Mouse (Mus musculus): ENCODE measurements around the gene Tshz2. TPM values are rescaled to one million over a fixed set of nuclear protein-coding genes. Genes with fewer than 3 reads are reported as not detected.
A peak's percentile ranks its signal among the peaks of the same experiment; 100 is the strongest.

Gene Tshz2
- polyA plus RNA-seq, 2 experiments: 0.43 to 1.5 TPM

GRCm38 (mm10) chr2:169635428-169635827 lies 2.6 kb downstream of the Tshz2 start:
- no peaks in the 10 kb centered on the region for H3K36me3 ChIP-seq (replicated peaks; ENCODE audit: control insufficient read depth, insufficient read depth, low read depth)
- no peak for TF ChIP-seq CTCF (IDR thresholded peaks at IDR 0.05; ENCODE audit: low read depth)
- TF ChIP-seq EP300 (IDR thresholded peaks at IDR 0.05; ENCODE audit: low read depth): no peak
- H3K4me3 ChIP-seq (ENCODE audit: insufficient read depth in 1 of 2, low read depth in 2 of 2, low read length in 2 of 2): peak overlapping the region in 1 of 2 experiments; percentile 13; a peak in 1 of 4 replicates
- ATAC-seq (ENCODE audit: insufficient read depth) (no peak), DNase-seq (ENCODE audit: low read depth in 3 of 3, low spot score in 3 of 3) (no peak)
- peaks cover 0 to 5% of the 10 kb centered on the region in 2 experiments; a peak in 2 of 4 replicates for H3K4me1 ChIP-seq (replicated peaks; ENCODE audit: control insufficient read depth in 2 of 2, insufficient read depth in 2 of 2, low read length in 1 of 2)
- no peaks in the 10 kb centered on the region for H3K27me3 ChIP-seq (ENCODE audit: control insufficient read depth, insufficient read depth, low read length)
- WGBS (ENCODE audit: insufficient replicate concordance): 43% methylated on average over 7 of the region's 7 CpGs
- H3K9ac ChIP-seq (replicated peaks): no peak overlapping the region
- H3K9me3 ChIP-seq (ENCODE audit: control insufficient read depth, low read length): no peaks in the 10 kb centered on the region
- peak overlapping the region; percentile 0; the same call in 1 of the 2 replicates for H3K4me2 ChIP-seq (ENCODE audit: low read depth)
- H3K27ac ChIP-seq: no peak overlapping the region

- ATAC-seq (ENCODE audit: insufficient read depth): no peak
- H3K9ac ChIP-seq (replicated peaks): no peak overlapping the region
- H3K4me2 ChIP-seq (ENCODE audit: low read depth): no peak overlapping the region
- no peak for TF ChIP-seq CTCF (IDR thresholded peaks at IDR 0.05; ENCODE audit: low read depth)
- TF ChIP-seq EP300 (IDR thresholded peaks at IDR 0.05; ENCODE audit: low read depth): no peak
- H3K36me3 ChIP-seq (replicated peaks; ENCODE audit: control insufficient read depth, insufficient read depth, low read depth): no peaks in the 10 kb centered on the region
- H3K4me1 ChIP-seq (replicated peaks; ENCODE audit: control insufficient read depth in 2 of 2, insufficient read depth in 2 of 2, low read length in 1 of 2): peaks cover 0 to 5% of the 10 kb centered on the region in 2 experiments; a peak in 2 of 4 replicates
- no peak overlapping the region for H3K4me3 ChIP-seq (ENCODE audit: insufficient read depth in 1 of 2, low read depth in 2 of 2, low read length in 2 of 2)
- no peak for DNase-seq (ENCODE audit: low read depth in 3 of 3, low spot score in 3 of 3)
- H3K9me3 ChIP-seq (ENCODE audit: control insufficient read depth, low read length): no peaks in the 10 kb centered on the region
- WGBS (ENCODE audit: insufficient replicate concordance): 67% methylated on average over 4 of the region's 4 CpGs
- H3K27ac ChIP-seq: no peak overlapping the region
- H3K27me3 ChIP-seq (ENCODE audit: control insufficient read depth, insufficient read depth, low read length): no peaks in the 10 kb centered on the region
These were observed 3.6 kb downstream of the Tshz2 start for GRCm38 (mm10) chr2:169636414-169636813.

GRCm38 (mm10) chr2:169641547-169641946 lies 8.7 kb downstream of the Tshz2 start:
- Histone ChIP-seq H3K27me3 (ENCODE audit: control insufficient read depth, insufficient read depth, low read length) (no peaks in the 10 kb centered on the region), H3K27ac (no peak overlapping the region), H3K9me3 (ENCODE audit: control insufficient read depth, low read length) (no peaks in the 10 kb centered on the region), H3K4me2 (ENCODE audit: low read depth) (no peak overlapping the region), H3K4me1 (replicated peaks; ENCODE audit: control insufficient read depth in 2 of 2, insufficient read depth in 2 of 2, low read length in 1 of 2) (peaks cover 0 to 3% of the 10 kb centered on the region in 2 experiments; a peak in 1 of 4 replicates), H3K4me3 (ENCODE audit: insufficient read depth in 1 of 2, low read depth in 2 of 2, low read length in 2 of 2) (no peak overlapping the region), H3K9ac (replicated peaks) (no peak overlapping the region), H3K36me3 (replicated peaks; ENCODE audit: control insufficient read depth, insufficient read depth, low read depth) (no peaks in the 10 kb centered on the region)
- TF ChIP-seq EP300 (IDR thresholded peaks at IDR 0.05; ENCODE audit: low read depth) (no peak), CTCF (IDR thresholded peaks at IDR 0.05; ENCODE audit: low read depth) (no peak)
- DNase-seq (ENCODE audit: low read depth in 3 of 3, low spot score in 3 of 3) (no peak), ATAC-seq (ENCODE audit: insufficient read depth) (no peak)
- WGBS (ENCODE audit: insufficient replicate concordance): 72% methylated on average over 14 of the region's 14 CpGs

GRCm38 (mm10) chr2:169642420-169642819 lies 9.6 kb downstream of the Tshz2 start:
- H3K36me3 ChIP-seq (replicated peaks; ENCODE audit: control insufficient read depth, insufficient read depth, low read depth): no peaks in the 10 kb centered on the region
- ATAC-seq (ENCODE audit: insufficient read depth) (no peak), DNase-seq (ENCODE audit: low read depth in 3 of 3, low spot score in 3 of 3) (no peak)
- TF ChIP-seq EP300 (IDR thresholded peaks at IDR 0.05; ENCODE audit: low read depth) (no peak), CTCF (IDR thresholded peaks at IDR 0.05; ENCODE audit: low read depth) (no peak)
- H3K9me3 ChIP-seq (ENCODE audit: control insufficient read depth, low read length): no peaks in the 10 kb centered on the region
- no peak overlapping the region for H3K4me3 ChIP-seq (ENCODE audit: insufficient read depth in 1 of 2, low read depth in 2 of 2, low read length in 2 of 2)
- H3K27ac ChIP-seq: no peak overlapping the region
- H3K27me3 ChIP-seq (ENCODE audit: control insufficient read depth, insufficient read depth, low read length): no peaks in the 10 kb centered on the region
- 72% methylated on average over 8 of the region's 8 CpGs for WGBS (ENCODE audit: insufficient replicate concordance)
- H3K4me1 ChIP-seq (replicated peaks; ENCODE audit: control insufficient read depth in 2 of 2, insufficient read depth in 2 of 2, low read length in 1 of 2): peaks cover 0 to 3% of the 10 kb centered on the region in 2 experiments; a peak in 1 of 4 replicates
- no peak overlapping the region for H3K4me2 ChIP-seq (ENCODE audit: low read depth)
- no peak overlapping the region for H3K9ac ChIP-seq (replicated peaks)

GRCm38 (mm10) chr2:169647091-169647490 lies 14.3 kb downstream of the Tshz2 start:
- DNase-seq (ENCODE audit: low read depth in 3 of 3, low spot score in 3 of 3) (no peak), ATAC-seq (ENCODE audit: insufficient read depth) (no peak)
- Histone ChIP-seq H3K27ac (no peak overlapping the region), H3K9ac (replicated peaks) (no peak overlapping the region), H3K36me3 (replicated peaks; ENCODE audit: control insufficient read depth, insufficient read depth, low read depth) (no peaks in the 10 kb centered on the region), H3K27me3 (ENCODE audit: control insufficient read depth, insufficient read depth, low read length) (no peaks in the 10 kb centered on the region), H3K4me2 (ENCODE audit: low read depth) (no peak overlapping the region), H3K4me1 (replicated peaks; ENCODE audit: control insufficient read depth in 2 of 2, insufficient read depth in 2 of 2, low read length in 1 of 2) (no peaks in the 10 kb centered on the region), H3K4me3 (ENCODE audit: insufficient read depth in 1 of 2, low read depth in 2 of 2, low read length in 2 of 2) (no peak overlapping the region), H3K9me3 (ENCODE audit: control insufficient read depth, low read length) (no peaks in the 10 kb centered on the region)
- TF ChIP-seq CTCF (IDR thresholded peaks at IDR 0.05; ENCODE audit: low read depth) (no peak), EP300 (IDR thresholded peaks at IDR 0.05; ENCODE audit: low read depth) (no peak)
- 76% methylated on average over 7 of the region's 7 CpGs for WGBS (ENCODE audit: insufficient replicate concordance)

All from liver, embryonic 14.5 days (tissue).